Mouse (Mus musculus) adrenal gland, postnatal 14 days (tissue): ENCODE data around the gene Mylpf. TPM values are rescaled to one million over a fixed set of nuclear protein-coding genes. Genes with fewer than 3 reads are reported as not detected.
A peak's percentile ranks its signal among the peaks of the same experiment; 100 is the strongest.

Experiments
- DNase-seq: peaks from one replicate; pipeline ENCODE4 v3.0.0; 2021; ENCODE audit warnings: mixed read lengths
- total RNA-seq: library from RNA; stranded (reverse); gene quantifications from 2 replicates; pipeline ENCODE4 v1.2.3, GENCODE M21; 2021

Mylpf gene
- total RNA-seq, 1 experiment from 2014 or later, result 4.3 TPM

DNA sequence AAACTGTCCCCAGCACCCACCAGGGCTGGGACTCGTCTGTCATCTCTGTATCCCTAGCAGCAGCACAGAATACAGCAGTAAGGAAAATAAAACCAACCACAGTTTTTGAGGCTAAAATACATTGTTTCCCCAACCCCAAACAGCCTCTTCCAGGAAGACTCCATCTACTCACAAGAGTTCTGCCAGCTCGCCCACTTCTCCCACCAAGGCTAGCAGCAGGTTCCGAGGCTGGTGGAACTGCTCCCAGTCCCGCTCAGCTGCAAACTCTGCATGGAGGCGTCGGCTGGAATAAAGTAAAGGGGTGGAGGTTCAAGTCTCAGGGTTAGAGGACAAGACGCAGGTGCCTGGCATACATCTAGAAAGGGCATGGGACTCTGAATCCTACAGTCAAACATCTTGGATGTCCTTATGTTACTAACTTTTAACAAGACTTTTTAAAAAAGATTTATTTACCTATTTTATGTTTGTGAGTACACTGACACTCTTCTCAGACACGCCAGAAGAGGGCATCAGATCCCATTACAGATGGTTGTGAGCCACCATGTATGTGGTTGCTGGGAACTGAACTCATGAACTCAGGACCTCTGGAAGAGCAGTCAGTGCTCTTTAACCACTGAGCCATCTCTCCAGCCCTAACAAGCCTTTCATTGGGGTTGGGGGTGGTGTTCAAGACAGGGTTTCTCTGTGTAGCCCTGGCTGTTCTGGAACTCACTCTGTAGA, 50.7 kb downstream of the Mylpf start:
- DNase-seq, result no peak

GRCm38 (mm10) chr7:127260309-127261111, 51.8 kb downstream of the Mylpf start, which contains the start of gene Dctpp1:
Gene Dctpp1, minus strand, starts transcription at chr7:127260709.
- peak; percentile 97 for DNase-seq

GRCm38 (mm10) chr7:127262218-127262961, 53.7 kb downstream of the Mylpf start:
- no peak for DNase-seq

DNA sequence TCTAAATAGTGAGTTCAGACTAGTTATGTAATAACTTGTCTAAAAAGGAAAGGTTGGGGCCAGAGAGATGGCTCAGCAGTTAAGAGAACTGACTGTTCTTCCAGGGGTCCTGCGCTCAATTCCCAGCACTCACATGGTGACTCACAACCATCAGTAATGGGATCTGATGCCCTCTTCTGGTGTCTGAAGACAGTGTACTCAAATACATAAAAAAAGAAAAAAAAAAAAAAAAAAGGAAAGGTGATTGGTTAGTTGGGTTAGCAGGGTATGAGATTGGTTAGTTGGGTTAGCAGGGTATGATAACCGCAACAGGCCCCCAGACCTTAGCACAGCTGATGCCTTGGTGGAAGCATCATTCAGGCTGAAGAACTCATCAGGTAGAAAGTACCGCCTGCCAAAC, 54.8 kb downstream of the Mylpf start:
- DNase-seq, result no peak

Other genes with a start within 250 kb of the Mylpf start
- gene Cdipt, start 233.0 kb upstream of the Mylpf start, total RNA-seq, result 78.2 and 83.0 TPM in 2 replicates
- 1.6 TPM in 2 replicates for gene Cdiptos, start 232.8 kb upstream of the Mylpf start, total RNA-seq
- gene Mvp, start 194.3 kb upstream of the Mylpf start, total RNA-seq, result 61.7 and 63.8 TPM in 2 replicates
- 3.0 and 3.2 TPM in 2 replicates for gene Pagr1b, start 192.4 kb upstream of the Mylpf start, total RNA-seq
- gene Pagr1a, start 191.5 kb upstream of the Mylpf start, total RNA-seq, result 7.9 and 24.6 TPM in 2 replicates
- gene Gm42742, start 187.8 kb upstream of the Mylpf start, total RNA-seq, result 8.4 and 26.9 TPM in 2 replicates
- 3.5 and 4.6 TPM in 2 replicates for gene Prrt2, start 187.7 kb upstream of the Mylpf start, total RNA-seq
- gene Maz, start 181.9 kb upstream of the Mylpf start, total RNA-seq, result 133 and 142 TPM in 2 replicates
- gene Kif22, start 166.4 kb upstream of the Mylpf start, total RNA-seq, result 18.9 and 21.7 TPM in 2 replicates
- not detected in 2 replicates for gene Zg16, start 121.6 kb upstream of the Mylpf start, total RNA-seq
- 1.3 and 5.7 TPM in 2 replicates for gene AI467606, start 117.5 kb upstream of the Mylpf start, total RNA-seq
- 1.8 and 11.4 TPM in 2 replicates for gene Qprt, start 86.7 kb upstream of the Mylpf start, total RNA-seq
- 1.4 and 7.9 TPM in 2 replicates for gene Spn, start 71.1 kb upstream of the Mylpf start, total RNA-seq
- gene Cd2bp2, start 12.8 kb upstream of the Mylpf start, total RNA-seq, result 50.9 and 55.4 TPM in 2 replicates
- 38.9 and 45.6 TPM in 2 replicates for gene Tbc1d10b, start 422 bp upstream of the Mylpf start, total RNA-seq
- gene Zfp553, start 24.2 kb downstream of the Mylpf start, total RNA-seq, result 10.0 and 13.8 TPM in 2 replicates
- gene Sept1, start 24.2 kb downstream of the Mylpf start, total RNA-seq, result 11.2 and 35.8 TPM in 2 replicates
- 25.9 and 28.1 TPM in 2 replicates for gene Zfp771, start 35.4 kb downstream of the Mylpf start, total RNA-seq
- gene Dctpp1, start 51.8 kb downstream of the Mylpf start, total RNA-seq, result 48.3 and 57.5 TPM in 2 replicates
- 147 and 187 TPM in 2 replicates for gene Sephs2, start 65.2 kb downstream of the Mylpf start, total RNA-seq
- gene Itgal, start 87.4 kb downstream of the Mylpf start, total RNA-seq, result 2.2 and 8.8 TPM in 2 replicates
- 31.2 and 33.3 TPM in 2 replicates for gene Zfp768, start 136.7 kb downstream of the Mylpf start, total RNA-seq
- gene Zfp747, start 167.2 kb downstream of the Mylpf start, total RNA-seq, result 8.7 and 10.0 TPM in 2 replicates
- gene 9130019O22Rik, start 178.3 kb downstream of the Mylpf start, total RNA-seq, result 3.3 and 5.3 TPM in 2 replicates
- 8.5 and 9.4 TPM in 2 replicates for gene E430018J23Rik, start 184.7 kb downstream of the Mylpf start, total RNA-seq
- 6.4 and 6.8 TPM in 2 replicates for gene Zfp764, start 197.9 kb downstream of the Mylpf start, total RNA-seq
- 8.9 and 11.9 TPM in 2 replicates for gene Zfp688, start 213.2 kb downstream of the Mylpf start, total RNA-seq
- 3.5 and 5.0 TPM in 2 replicates for gene Zfp689, start 240.3 kb downstream of the Mylpf start, total RNA-seq